Mouse (Mus musculus) neural tube, embryonic 12.5 days (tissue): ENCODE data around the gene Kif13a. TPM values are rescaled to one million over a fixed set of nuclear protein-coding genes. Genes with fewer than 3 reads are reported as not detected.

Experiments
- ATAC-seq: fragments of 200-750 bp; cut with Nextera tagmentation; 2 replicates; pipeline ENCODE4 v1.8.0; 2017; ENCODE audit warnings: low read depth, mild to moderate bottlenecking, moderate TSS enrichment, moderate library complexity; ENCODE audit not compliant: low FRiP score
- H3K27ac ChIP-seq: fragments of 300-500 bp; sonication (generic); 2 replicates; pipeline ENCODE4 v1.5.1; 2016
- H3K27me3 ChIP-seq: fragments of 300-500 bp; sonication (generic); replicated peaks from 2 replicates; pipeline ENCODE4 v1.6.1; 2016; ENCODE audit warnings: mild to moderate bottlenecking
- H3K36me3 ChIP-seq: fragments of 300-500 bp; sonication (generic); 2 replicates; pipeline ENCODE4 v1.6.1; 2016; ENCODE audit warnings: mild to moderate bottlenecking
- H3K4me1 ChIP-seq: fragments of 300-500 bp; sonication (generic); 2 replicates; pipeline ENCODE4 v1.6.1; 2016
- H3K4me2 ChIP-seq: fragments of 300-500 bp; sonication (generic); replicated peaks from 2 replicates; pipeline ENCODE4 v1.6.1; 2016; ENCODE audit warnings: mild to moderate bottlenecking
- H3K4me3 ChIP-seq: fragments of 300-500 bp; sonication (generic); 2 replicates; pipeline ENCODE4 v1.5.1; 2016
- H3K9ac ChIP-seq: fragments of 300-500 bp; sonication (generic); 2 replicates; pipeline ENCODE4 v1.6.1; 2016; ENCODE audit warnings: mild to moderate bottlenecking
- H3K9me3 ChIP-seq: fragments of 300-500 bp; sonication (generic); 2 replicates; pipeline ENCODE4 v1.6.1; 2016; ENCODE audit warnings: mild to moderate bottlenecking
- WGBS: fragments of 180-500 bp; shearing (Covaris S2); methylation state at CpG from one replicate; pipeline ENCODE4 v1.1.7; 2016; 5-methylcytosine and 5-hydroxymethylcytosine counted together
- polyA plus RNA-seq: library from polyadenylated mRNA; unstranded; fragments of >200 nt; fragmentation: Nextera tagmentation; extraction: Ambion mirVana; gene quantifications from 2 replicates; pipeline ENCODE4 v1.2.1, GENCODE M21; 2016

Kif13a gene
- polyA plus RNA-seq, 1 experiment from 2014 or later = 22.1 TPM

DNA sequence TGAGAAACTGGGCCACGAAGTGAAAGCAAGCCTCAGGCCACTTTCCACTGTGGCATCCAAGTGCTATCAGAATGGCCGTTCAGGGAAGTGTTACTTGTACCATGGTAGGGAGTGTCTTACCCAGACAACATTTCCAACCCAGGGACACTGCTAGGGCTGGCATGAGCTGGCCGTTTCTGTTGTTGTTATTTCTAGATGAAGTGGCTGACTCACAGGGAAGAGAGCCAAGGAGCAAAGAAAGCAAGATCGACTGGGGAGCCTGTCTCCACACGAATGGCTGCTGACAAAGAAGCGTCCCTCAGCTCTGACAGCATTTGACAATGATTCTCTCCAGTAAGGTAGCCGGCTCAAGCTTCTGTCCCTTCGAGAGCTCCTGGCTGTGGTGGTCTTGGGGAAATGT, 87.5 kb downstream of the Kif13a start:
- Histone ChIP-seq H3K4me3 (no peak overlapping the region), H3K36me3 (no peaks in the 10 kb centered on the region), H3K9me3 (no peaks in the 10 kb centered on the region), H3K4me2 (no peak overlapping the region), H3K4me1 (no peaks in the 10 kb centered on the region), H3K27ac (no peak overlapping the region), H3K27me3 (no peaks in the 10 kb centered on the region), H3K9ac (no peak overlapping the region)
- WGBS = 91% methylated on average over 8 of the region's 8 CpGs
- ATAC-seq = no peak

DNA sequence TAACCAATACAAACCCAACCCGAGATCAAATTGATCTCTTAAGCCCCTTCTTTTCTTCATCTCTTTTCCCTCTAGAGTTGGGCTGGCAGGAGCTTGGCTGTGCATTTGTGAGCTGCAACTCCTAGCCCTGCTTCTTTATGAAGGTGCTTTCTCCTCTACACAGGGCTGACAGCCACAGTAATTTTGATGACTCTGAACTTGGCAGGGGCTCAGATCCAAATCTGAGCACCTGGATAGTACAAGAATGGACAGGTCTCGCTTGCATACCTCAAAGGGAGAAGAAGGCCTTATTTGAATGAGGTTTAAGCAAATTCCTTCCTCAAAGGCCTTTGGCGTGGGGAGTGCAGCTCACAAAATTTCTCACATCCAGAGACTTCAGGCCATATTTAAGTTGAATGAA, 88.0 kb downstream of the Kif13a start:
- Histone ChIP-seq H3K9ac (no peak overlapping the region), H3K4me1 (no peaks in the 10 kb centered on the region), H3K9me3 (no peaks in the 10 kb centered on the region), H3K27ac (no peak overlapping the region), H3K36me3 (no peaks in the 10 kb centered on the region), H3K27me3 (no peaks in the 10 kb centered on the region), H3K4me2 (no peak overlapping the region), H3K4me3 (no peak overlapping the region)
- 88% methylated on average over 3 of the region's 3 CpGs for WGBS
- ATAC-seq = no peak

DNA sequence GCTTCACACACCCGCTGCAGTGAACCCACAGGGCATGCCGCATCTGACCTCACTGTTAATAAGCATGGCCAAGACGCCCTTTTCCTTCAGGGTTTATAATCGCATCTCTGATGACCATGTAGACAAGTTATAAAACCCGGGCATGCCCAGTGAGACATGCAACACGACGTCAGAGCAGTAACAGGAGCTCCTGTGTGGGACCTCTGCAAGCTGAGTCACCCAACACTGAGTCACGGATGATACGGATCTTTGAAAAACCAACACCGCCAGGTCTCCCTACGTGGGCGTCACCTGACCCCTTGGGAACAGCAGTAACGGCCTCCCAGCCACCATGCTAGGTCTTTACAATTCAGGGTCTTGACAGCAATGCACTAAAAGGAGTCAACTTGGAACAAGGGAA, 89.0 kb downstream of the Kif13a start:
- WGBS = 87% methylated on average over 13 of the region's 13 CpGs
- Histone ChIP-seq H3K4me3 (no peak overlapping the region), H3K4me1 (no peaks in the 10 kb centered on the region), H3K9me3 (no peaks in the 10 kb centered on the region), H3K4me2 (no peak overlapping the region), H3K36me3 (no peaks in the 10 kb centered on the region), H3K27ac (no peak overlapping the region), H3K27me3 (no peaks in the 10 kb centered on the region), H3K9ac (no peak overlapping the region)
- no peak for ATAC-seq

DNA sequence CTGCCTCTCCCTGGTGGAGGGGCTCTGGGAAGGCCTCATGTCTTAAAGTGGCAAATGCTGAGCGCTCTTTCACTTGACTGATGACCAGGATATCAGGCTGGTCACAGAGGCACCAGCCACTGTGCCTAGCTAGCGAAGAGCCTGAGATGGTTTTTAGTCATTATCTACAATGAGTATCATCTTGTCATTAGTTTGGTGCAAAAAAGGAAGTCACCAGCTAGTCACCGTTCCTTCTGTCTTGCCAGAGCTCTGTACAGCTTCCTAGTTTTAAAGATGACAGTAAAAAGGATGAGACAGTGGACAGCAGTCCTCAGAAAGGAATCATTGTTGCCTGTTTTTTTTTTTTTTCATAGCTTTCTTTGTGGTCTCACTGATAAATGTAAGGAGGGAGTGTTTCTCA, 90.4 kb downstream of the Kif13a start:
- H3K4me1 ChIP-seq = no peaks in the 10 kb centered on the region
- no peaks in the 10 kb centered on the region for H3K36me3 ChIP-seq
- no peaks in the 10 kb centered on the region for H3K27me3 ChIP-seq
- no peak for ATAC-seq
- H3K27ac ChIP-seq = no peak overlapping the region
- no peak overlapping the region for H3K4me3 ChIP-seq
- no peaks in the 10 kb centered on the region; the same call in 1 of the 2 replicates for H3K9me3 ChIP-seq
- no peak overlapping the region for H3K9ac ChIP-seq
- no peak overlapping the region for H3K4me2 ChIP-seq
- WGBS = 94% methylated on average over 3 of the region's 3 CpGs

DNA sequence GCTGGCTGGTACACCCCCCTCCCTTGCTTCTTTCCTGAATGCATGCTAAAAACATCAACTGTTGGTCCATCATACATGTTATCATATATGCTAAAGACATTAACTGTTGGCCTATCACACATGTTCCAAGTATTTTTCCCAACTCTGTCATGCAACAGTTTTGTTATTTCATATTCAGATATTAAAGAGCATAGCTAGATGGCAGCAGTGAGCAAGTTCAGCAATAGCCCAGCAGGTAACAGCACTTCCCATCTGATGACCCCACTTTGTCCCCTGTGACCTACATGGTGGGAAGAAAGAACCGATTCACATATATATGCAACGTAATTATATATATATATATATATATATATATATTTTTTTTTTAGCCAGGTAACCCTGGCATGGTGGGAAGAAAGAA, 91.1 kb downstream of the Kif13a start:
- Histone ChIP-seq H3K4me1 (no peaks in the 10 kb centered on the region), H3K4me2 (no peak overlapping the region), H3K9me3 (no peaks in the 10 kb centered on the region; the same call in 1 of the 2 replicates), H3K36me3 (no peaks in the 10 kb centered on the region; the same call in 1 of the 2 replicates), H3K27me3 (no peaks in the 10 kb centered on the region), H3K27ac (no peak overlapping the region), H3K4me3 (no peak overlapping the region), H3K9ac (no peak overlapping the region)
- no peak for ATAC-seq
- 76% methylated on average over 2 of the region's 2 CpGs for WGBS

DNA sequence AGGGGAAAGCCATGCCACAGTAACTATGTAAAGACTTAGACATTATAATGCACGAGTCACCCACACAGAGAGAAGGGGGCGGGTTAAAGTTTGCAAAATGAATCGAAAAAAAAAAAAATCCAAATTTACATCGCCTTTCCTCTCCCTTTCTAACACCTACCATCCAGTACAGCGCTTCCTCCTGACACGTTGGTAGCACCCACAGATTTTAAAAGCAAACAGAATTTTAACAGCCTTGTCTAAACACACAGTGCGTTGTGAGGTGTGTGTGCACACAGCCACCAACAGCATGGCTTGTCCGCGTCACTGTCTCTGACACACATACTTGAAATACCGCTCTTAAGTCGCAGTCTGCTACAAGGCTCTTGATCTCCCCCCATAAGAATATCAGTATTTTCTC, 94.3 kb downstream of the Kif13a start:
- Histone ChIP-seq H3K36me3 (peaks cover 23% of the 10 kb centered on the region), H3K4me2 (no peak overlapping the region), H3K4me3 (no peak overlapping the region), H3K9me3 (peaks cover 15% of the 10 kb centered on the region; the same call in 1 of the 2 replicates), H3K27ac (no peak overlapping the region), H3K27me3 (no peaks in the 10 kb centered on the region), H3K4me1 (no peaks in the 10 kb centered on the region), H3K9ac (no peak overlapping the region)
- ATAC-seq = no peak
- WGBS = 96% methylated on average over 11 of the region's 11 CpGs

DNA sequence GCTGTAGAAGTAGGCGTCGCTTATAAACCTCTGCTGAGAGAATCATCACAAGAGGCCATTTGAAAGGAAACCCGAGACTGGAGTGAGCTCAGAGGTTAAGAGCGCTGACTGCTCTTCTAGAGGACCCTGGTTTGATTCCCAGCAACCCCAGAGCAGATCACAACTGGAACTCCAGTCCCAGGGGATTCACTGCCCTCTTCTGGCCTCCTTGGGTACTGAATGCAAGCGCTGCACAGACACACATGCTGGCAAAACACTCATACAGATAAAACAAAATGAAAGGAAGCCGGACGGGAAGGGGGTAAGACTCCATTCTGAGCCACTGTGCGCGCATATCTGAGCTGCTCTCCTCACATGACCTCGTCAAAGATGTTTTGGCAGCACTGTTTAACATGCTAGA, 94.9 kb downstream of the Kif13a start:
- no peaks in the 10 kb centered on the region for H3K27me3 ChIP-seq
- no peak for ATAC-seq
- WGBS = 91% methylated on average over 10 of the region's 10 CpGs
- H3K9me3 ChIP-seq = peaks cover 19% of the 10 kb centered on the region; the same call in 1 of the 2 replicates
- no peak overlapping the region for H3K4me2 ChIP-seq
- no peaks in the 10 kb centered on the region for H3K4me1 ChIP-seq
- H3K27ac ChIP-seq = no peak overlapping the region
- H3K36me3 ChIP-seq = peaks cover 28% of the 10 kb centered on the region
- no peak overlapping the region for H3K9ac ChIP-seq
- no peak overlapping the region for H3K4me3 ChIP-seq

DNA sequence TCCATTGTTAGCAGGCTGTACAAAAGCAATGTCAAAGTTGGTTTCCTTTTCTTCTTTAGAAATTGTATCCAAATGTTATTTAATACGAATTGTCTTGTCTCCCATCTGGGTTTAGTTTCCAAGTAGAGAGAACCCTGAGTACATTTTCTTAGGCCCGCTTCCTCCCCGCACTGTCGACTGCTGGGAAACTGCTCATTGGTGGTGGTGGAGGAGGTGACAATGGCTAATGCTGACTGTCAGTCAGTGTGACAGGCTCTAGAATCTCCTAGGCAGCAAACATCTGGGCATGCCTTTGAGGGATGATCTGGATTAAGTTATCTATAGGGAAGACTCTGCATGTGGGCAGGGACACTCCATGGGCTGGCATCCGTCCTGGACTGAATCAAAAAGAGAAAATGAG, 96.1 kb downstream of the Kif13a start:
- Histone ChIP-seq H3K4me1 (no peaks in the 10 kb centered on the region), H3K9me3 (peaks cover 20% of the 10 kb centered on the region; the same call in 1 of the 2 replicates), H3K27ac (no peak overlapping the region), H3K4me2 (no peak overlapping the region), H3K36me3 (peaks cover 36% of the 10 kb centered on the region), H3K4me3 (no peak overlapping the region), H3K9ac (no peak overlapping the region), H3K27me3 (no peaks in the 10 kb centered on the region)
- ATAC-seq = no peak
- WGBS = 93% methylated on average over 5 of the region's 5 CpGs

DNA sequence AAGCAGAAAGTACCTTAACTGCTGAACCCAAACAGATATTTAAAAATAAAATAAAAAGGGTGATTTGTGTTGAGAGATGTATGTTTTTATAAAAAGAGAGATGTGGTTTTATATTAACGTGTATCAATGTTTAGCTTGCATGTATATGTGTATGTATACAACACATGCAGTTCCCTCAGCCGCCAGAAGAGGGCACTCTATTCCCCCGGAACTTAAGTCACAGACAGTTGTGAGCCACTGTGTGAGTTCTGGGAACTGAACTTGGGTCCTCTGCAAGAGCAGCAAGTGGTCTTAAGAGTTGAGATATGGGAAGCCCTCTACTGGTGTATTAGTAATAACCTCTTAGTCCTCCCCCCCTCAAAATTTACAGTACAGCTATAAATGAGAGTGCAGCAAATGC, 96.7 kb downstream of the Kif13a start:
- no peak overlapping the region for H3K27ac ChIP-seq
- no peak for ATAC-seq
- WGBS = 71% methylated on average over 3 of the region's 3 CpGs
- H3K4me1 ChIP-seq = no peaks in the 10 kb centered on the region
- H3K9me3 ChIP-seq = peaks cover 20% of the 10 kb centered on the region; the same call in 1 of the 2 replicates
- H3K9ac ChIP-seq = no peak overlapping the region
- H3K36me3 ChIP-seq = peaks cover 41% of the 10 kb centered on the region
- H3K27me3 ChIP-seq = no peaks in the 10 kb centered on the region
- no peak overlapping the region for H3K4me2 ChIP-seq
- no peak overlapping the region for H3K4me3 ChIP-seq

DNA sequence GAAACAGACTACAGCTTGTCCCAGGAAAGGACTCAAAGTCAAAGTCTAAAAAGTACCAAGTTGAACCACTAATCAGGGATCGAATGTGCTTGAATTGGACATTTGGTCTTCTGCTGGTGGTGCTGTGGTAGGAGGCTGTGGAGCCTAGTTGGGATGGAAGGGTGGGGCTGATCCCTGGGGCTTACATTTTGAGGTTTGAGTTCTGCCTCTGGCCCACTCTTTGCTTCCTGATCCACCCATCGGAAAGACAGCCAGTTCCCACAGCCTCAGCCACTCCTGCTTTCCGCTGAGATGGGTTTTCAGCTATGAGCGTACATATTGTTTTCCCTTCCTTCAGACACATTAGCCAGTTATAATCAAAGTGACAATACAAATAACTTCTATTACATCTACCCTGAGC, 106.4 kb downstream of the Kif13a start:
- ATAC-seq = no peak
- no peaks in the 10 kb centered on the region for H3K27me3 ChIP-seq
- H3K4me3 ChIP-seq = no peak overlapping the region
- WGBS = 95% methylated on average over 4 of the region's 4 CpGs
- H3K4me2 ChIP-seq = no peak overlapping the region
- peaks cover 49% of the 10 kb centered on the region for H3K36me3 ChIP-seq
- no peaks in the 10 kb centered on the region for H3K9me3 ChIP-seq
- peaks cover 4% of the 10 kb centered on the region; the same call in 1 of the 2 replicates for H3K4me1 ChIP-seq
- no peak overlapping the region for H3K27ac ChIP-seq
- no peak overlapping the region for H3K9ac ChIP-seq

DNA sequence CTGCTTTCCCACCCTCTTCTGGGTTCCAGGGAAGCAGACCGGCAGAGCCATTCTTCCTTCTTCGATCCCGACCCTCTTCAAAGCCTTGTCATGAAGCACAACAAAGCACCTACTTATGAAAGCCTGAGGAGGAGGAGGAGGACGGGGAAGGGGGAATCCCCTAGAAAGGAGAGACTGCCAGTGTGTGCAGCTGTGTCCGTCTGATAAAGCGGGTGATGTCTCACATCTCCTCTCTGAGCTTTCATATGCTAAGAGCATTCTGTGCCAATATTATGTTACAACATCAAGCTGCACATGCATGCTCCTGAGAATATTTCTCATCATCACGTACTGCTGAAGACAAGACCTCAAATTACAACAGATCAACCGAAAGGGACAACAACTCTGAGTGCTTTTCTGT, 107.5 kb downstream of the Kif13a start:
- Histone ChIP-seq H3K4me3 (no peak overlapping the region), H3K9ac (no peak overlapping the region), H3K4me2 (no peak overlapping the region), H3K4me1 (peaks cover 4% of the 10 kb centered on the region; the same call in 1 of the 2 replicates), H3K36me3 (peaks cover 40% of the 10 kb centered on the region), H3K27me3 (no peaks in the 10 kb centered on the region), H3K27ac (no peak overlapping the region), H3K9me3 (no peaks in the 10 kb centered on the region)
- no peak for ATAC-seq
- 84% methylated on average over 8 of the region's 8 CpGs for WGBS

DNA sequence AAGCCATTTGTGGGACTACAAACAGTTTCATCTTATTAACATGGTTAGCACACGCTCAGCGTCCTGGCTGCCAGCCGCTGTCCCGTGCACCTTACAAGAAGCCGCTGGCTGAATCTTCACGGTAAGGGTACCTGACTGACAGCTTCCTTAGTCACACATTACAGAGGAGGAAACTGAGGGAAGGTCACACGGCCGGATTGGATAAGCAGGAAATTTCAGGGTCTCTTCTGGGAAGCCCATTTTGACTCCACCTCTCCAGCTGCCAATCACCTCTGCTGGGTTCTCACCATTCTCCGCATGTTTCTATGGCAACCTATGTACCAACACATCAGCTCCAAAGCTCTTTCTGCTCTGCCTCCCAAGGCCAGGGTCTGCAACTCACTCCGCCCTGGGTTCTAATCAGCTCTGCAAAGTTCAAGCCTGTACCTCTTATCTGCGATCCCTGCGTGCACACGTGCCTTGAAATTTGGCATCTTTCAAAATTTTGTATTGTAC, 109.9 kb downstream of the Kif13a start:
- H3K36me3 ChIP-seq = peaks cover 25% of the 10 kb centered on the region
- H3K4me1 ChIP-seq = peaks cover 4% of the 10 kb centered on the region; the same call in 1 of the 2 replicates
- H3K4me3 ChIP-seq = no peak overlapping the region
- H3K27ac ChIP-seq = no peak overlapping the region
- no peak overlapping the region for H3K4me2 ChIP-seq
- 0 out of 2 replicates have a peak, but pooled peaks have one; percentile 29 for ATAC-seq
- H3K9ac ChIP-seq = no peak overlapping the region
- WGBS = 78% methylated on average over 13 of the region's 13 CpGs
- no peaks in the 10 kb centered on the region for H3K9me3 ChIP-seq
- no peaks in the 10 kb centered on the region for H3K27me3 ChIP-seq

DNA sequence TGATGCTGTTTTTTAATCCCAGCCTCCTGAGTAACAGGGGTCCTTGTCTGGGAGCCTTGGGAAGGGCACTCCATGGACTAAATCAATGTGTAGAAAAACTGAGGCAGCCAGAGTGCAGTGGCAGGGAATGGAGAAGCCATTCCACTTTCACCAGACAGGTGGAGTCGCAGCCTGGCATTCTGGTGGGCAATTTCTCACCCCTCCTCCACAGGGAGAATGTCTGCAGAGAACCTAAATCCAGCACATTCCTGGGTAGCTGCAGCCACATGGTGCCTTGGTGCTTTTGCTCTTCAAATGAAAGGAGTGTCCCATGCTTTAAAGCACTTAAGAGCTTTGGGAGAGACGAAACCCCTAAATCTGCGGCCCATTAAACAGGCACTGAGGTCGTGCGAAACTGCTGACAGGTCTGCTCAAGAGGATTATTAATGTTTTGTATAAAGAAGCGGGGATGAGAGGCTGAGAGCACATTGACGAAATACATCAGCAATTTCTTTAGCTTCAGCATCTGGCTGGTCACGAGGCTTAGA, 110.4 kb downstream of the Kif13a start:
- Histone ChIP-seq H3K36me3 (peaks cover 22% of the 10 kb centered on the region), H3K9me3 (no peaks in the 10 kb centered on the region), H3K4me3 (no peak overlapping the region), H3K27me3 (no peaks in the 10 kb centered on the region), H3K4me1 (peaks cover 4% of the 10 kb centered on the region; the same call in 1 of the 2 replicates), H3K27ac (no peak overlapping the region), H3K9ac (no peak overlapping the region), H3K4me2 (no peak overlapping the region; the same call in 1 of the 2 replicates)
- no peak for ATAC-seq
- WGBS = 49% methylated on average over 8 of the region's 8 CpGs
